Mouse (Mus musculus): ENCODE data around the gene 2310039H08Rik. TPM values are rescaled to one million over a fixed set of nuclear protein-coding genes. Genes with fewer than 3 reads are reported as not detected.

The 2310039H08Rik gene
- 73.6 and 82.1 TPM in 2 replicates for total RNA-seq (2021)
- long read RNA-seq, transcript 2310039H08Rik-201 (1 exons, 762 nt): major isoform, 47 of 47 reads
- long read RNA-seq, partial matches to known transcripts: 0 of 47 reads
- long read RNA-seq, other reads (novel, unspliced or antisense): 0 of 47 reads

- peak; percentile 83 for DNase-seq
Measured at GRCm38 (mm10) chr17:46772404-46773277, at the start of gene 2310039H08Rik. Gene 2310039H08Rik (plus strand): TSS chr17:46772635.

GRCm38 (mm10) chr17:46724477-46725084, 47.9 kb upstream of the 2310039H08Rik start:
- DNase-seq: no peak

GRCm38 (mm10) chr17:46725273-46725672, 47.2 kb upstream of the 2310039H08Rik start:
- no peak for DNase-seq

GRCm38 (mm10) chr17:46725731-46726645, 46.4 kb upstream of the 2310039H08Rik start:
- DNase-seq: no peak

GRCm38 (mm10) chr17:46727271-46727670, 45.2 kb upstream of the 2310039H08Rik start:
- no peak for DNase-seq

GRCm38 (mm10) chr17:46728021-46728420, 44.4 kb upstream of the 2310039H08Rik start:
- DNase-seq: no peak

GRCm38 (mm10) chr17:46728496-46728895, 43.9 kb upstream of the 2310039H08Rik start:
- no peak for DNase-seq

- DNase-seq: no peak
Measured at GRCm38 (mm10) chr17:46728904-46729318, 43.5 kb upstream of the 2310039H08Rik start, which contains the start of gene Gnmt. Gene Gnmt (minus strand): TSS chr17:46729168.

GRCm38 (mm10) chr17:46734055-46734454, 38.4 kb upstream of the 2310039H08Rik start:
- no peak for DNase-seq

- no peak for DNase-seq
Measured at GRCm38 (mm10) chr17:46735287-46735686, 37.1 kb upstream of the 2310039H08Rik start.

GRCm38 (mm10) chr17:46736160-46736559, 36.3 kb upstream of the 2310039H08Rik start:
- DNase-seq: peak; percentile 50

- DNase-seq: no peak
Measured at GRCm38 (mm10) chr17:46741305-46741704, 31.1 kb upstream of the 2310039H08Rik start.

GRCm38 (mm10) chr17:46742986-46743385, 29.4 kb upstream of the 2310039H08Rik start:
- DNase-seq: no peak

- no peak for DNase-seq
Measured at GRCm38 (mm10) chr17:46745506-46745905, 26.9 kb upstream of the 2310039H08Rik start.

- DNase-seq: no peak
Measured at GRCm38 (mm10) chr17:46747234-46747633, 25.2 kb upstream of the 2310039H08Rik start.

- DNase-seq: no peak
Measured at GRCm38 (mm10) chr17:46747806-46748205, 24.6 kb upstream of the 2310039H08Rik start.

GRCm38 (mm10) chr17:46749282-46749681, 23.2 kb upstream of the 2310039H08Rik start:
- no peak for DNase-seq

- no peak for DNase-seq
Measured at GRCm38 (mm10) chr17:46750580-46750979, 21.9 kb upstream of the 2310039H08Rik start.

- no peak for DNase-seq
Measured at GRCm38 (mm10) chr17:46751056-46751793, 21.2 kb upstream of the 2310039H08Rik start.

GRCm38 (mm10) chr17:46751794-46752556, 20.5 kb upstream of the 2310039H08Rik start, which contains the start of gene Cnpy3:
Gene Cnpy3 (minus strand): TSS chr17:46752214.
- peak; percentile 97 for DNase-seq
